Mouse (Mus musculus) adrenal gland, adult 8-10 months (tissue): ENCODE data around the gene Tax1bp1. TPM values are rescaled to one million over a fixed set of nuclear protein-coding genes. Genes with fewer than 3 reads are reported as not detected.
A peak's percentile ranks its signal among the peaks of the same experiment; 100 is the strongest.
"Not testable (repeated sequence)": the region's sequence is repeated elsewhere in the genome, so short reads cannot be mapped to it uniquely, and the experiment has no call there.

ENCODE experiments used
- DNase-seq: peaks from one replicate; pipeline ENCODE4 v3.0.0; 2022
- total RNA-seq, 4 experiments: library from RNA; stranded (reverse); gene quantifications; 2 replicates each; pipeline ENCODE4 v1.2.4; 2022

Gene Tax1bp1
- total RNA-seq = 100 to 1,000 TPM; 158 to 211 (median 188) TPM

DNA sequence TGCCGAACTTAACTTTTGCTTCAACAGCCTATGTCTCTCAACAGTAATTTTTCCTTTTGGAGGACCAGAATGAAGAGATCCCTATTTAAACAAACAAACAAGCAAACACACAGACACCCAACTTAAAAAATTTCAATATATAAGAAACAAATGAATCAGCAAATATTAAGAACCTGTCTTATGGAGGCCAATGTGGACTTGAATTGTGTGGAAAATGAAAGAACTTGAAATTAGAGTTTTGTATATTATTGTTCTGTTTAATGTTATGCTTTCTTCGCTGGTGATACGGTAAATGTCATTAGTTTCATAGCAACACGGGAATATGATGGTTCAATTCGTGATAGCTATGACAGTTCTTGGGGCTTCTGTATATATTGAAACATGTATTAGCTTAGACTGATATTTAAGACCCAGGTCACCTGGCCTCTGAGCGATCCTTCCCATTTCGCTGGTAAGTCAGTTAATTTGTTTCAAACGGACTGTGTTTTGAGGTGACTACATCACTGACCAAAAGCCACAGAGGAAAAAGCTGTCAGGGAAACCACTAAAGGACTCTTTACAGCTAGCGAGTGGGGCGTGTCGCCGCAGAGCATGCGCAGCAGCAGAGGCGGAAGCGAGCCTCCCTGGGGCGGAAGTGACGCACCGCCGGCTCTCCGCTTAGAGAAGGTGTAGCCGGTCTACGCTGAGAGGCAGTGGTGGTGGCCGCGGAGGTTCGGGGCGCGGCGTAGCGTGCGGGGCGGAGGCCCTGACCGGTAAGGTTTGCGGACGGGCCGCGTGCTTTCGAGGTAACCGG lies at the start of gene Tax1bp1:
TSS of gene Tax1bp1 (plus strand) at position 626 of the 793 bp plus-strand sequence.
- DNase-seq = peak; percentile 91

DNA sequence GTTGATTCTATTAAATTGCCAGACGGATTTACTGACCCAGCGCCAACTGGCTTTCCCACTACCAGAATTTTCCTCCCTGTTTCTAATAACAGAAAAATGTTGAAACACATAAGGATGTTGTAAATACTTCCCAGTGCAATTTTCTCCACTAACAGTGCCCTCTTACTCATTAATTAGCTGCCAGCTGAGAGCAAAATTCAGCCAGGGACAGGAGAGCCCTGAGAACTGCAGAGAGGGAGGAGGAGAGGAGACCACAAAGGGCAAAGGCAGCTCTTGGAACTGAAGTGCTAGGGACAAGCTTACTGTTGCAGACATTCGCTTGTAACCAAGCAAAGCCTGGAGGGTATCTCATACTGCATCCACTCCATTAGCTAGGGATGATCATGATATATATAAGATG lies 45.9 kb upstream of the Tax1bp1 start:
- DNase-seq = no peak

DNA sequence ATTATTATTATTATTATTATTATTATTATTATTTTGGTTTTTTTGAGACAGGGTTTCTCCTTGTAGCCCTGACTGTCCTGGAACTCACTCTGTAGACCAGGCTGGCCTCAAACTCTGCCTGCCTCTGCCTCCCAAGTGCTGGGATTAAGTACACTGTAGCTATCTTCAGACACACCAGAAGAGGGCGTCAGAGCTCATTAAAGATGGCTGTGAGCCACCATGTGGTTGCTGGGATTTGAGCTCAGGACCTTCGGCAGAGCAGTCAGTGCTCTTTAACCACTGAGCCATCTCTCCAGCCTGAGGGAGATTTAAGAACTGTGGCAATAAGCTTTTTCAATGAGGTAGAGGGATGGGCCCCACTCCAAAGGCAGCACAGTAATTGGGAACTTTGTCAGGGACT lies 43.7 kb upstream of the Tax1bp1 start:
- not testable (repeated sequence) for DNase-seq

DNA sequence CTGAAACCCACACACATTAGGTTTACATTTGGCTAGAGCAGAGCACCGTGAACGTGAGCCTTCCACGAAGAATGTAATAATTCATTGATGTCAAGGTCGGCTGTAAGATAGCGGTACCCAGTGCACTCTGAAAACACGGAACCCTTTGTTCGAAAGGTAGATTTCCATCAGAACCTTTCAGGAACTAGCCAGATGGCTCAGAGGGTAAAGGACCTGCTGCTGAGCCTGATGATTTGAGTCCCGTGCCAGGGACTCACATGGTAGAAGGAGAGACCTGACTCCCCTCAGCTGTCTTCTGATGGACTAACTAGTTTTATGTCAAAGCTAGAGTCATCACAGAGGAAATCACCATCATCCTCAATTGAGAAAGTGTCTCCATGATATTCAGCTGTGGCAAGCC lies 41.7 kb upstream of the Tax1bp1 start:
- DNase-seq = no peak

DNA sequence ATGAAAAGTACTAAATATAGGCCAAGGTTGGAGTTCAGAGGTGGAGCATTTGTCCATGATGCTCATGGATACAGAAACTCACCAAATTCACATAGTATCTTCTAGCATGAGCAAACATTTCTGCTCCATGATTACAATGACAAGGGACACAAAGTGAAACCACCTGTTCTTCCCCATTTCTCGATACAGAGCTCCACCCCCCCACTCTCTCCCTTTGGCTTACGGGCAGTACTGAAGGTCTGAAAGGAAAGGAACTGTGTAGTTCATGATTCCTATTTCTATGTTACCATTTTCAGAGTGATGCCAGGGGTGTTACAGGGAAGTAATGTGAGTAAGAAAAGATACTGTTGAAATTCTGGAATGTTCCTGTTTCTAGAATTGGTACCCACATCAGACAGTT lies 41.0 kb upstream of the Tax1bp1 start:
- DNase-seq = no peak

DNA sequence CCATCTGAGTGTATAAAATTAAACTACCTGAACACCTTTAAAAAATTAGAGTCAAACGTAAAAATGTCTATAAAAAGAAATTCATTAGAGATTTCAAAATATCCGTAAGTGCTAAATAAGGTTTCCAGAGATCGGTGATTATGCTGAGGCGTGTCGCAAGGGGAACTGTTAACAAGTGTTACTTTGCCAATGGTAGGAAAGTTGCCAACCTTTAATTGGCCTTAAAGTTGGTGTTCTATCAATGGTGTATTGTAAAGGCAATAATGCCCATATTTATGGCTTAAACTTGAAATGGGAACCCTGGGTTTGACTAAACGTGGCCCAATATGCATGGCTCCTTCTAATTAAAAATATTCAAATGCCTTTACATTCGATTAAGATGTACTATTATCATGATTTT lies 39.8 kb upstream of the Tax1bp1 start:
- no peak for DNase-seq

DNA sequence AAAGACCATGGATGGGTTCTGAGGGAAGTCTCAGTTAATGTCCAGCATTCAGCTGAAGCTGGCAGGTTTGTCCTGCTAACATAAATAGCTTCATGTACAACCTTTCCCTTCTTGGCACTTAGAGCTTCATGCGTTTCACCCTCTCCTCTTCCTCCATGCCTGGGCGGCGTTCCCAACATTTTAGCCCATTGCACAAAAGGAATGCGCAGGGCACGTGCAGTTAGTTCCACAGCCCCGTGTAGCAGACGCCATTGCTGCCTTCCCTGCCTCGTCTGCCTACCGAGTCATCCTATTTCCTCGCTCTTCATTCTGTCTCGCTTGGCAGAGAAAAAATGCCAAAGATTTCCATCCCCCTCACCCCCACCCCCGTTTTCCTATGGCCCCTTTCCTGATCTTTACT lies 39.0 kb upstream of the Tax1bp1 start:
- no peak for DNase-seq

DNA sequence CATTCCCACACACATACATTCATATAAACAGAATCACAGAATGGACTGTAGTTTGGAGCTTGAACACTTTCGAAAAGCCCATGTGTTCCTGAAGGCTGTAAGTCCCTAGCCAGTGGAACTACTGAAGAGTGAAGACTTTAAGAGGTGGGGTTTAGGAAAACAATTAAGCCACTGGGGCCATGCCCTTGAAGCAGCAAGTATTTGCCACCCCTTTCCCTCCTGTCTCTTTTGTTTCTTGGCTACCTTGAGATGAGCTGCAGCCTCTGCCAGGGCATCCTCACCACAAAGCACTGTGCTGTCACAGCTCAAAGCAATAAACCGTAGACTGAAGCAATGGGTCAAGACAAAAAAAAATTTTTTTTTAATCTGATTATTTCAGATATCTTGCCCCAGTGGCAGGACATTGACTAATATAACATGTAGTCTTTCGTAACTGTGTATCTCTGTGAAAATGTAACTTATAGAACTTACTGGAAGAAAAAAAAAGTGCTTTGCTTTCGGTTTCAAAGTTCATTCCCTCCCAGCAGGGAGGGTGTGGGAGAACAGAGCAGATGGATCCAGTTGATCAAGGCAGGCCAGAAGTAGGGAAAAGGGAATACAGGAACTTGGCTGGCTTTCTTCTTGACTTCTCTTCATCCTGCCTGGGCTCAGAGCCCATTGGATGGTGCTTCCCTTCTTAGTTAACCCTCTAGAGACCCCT lies 38.2 kb upstream of the Tax1bp1 start:
- no peak for DNase-seq

DNA sequence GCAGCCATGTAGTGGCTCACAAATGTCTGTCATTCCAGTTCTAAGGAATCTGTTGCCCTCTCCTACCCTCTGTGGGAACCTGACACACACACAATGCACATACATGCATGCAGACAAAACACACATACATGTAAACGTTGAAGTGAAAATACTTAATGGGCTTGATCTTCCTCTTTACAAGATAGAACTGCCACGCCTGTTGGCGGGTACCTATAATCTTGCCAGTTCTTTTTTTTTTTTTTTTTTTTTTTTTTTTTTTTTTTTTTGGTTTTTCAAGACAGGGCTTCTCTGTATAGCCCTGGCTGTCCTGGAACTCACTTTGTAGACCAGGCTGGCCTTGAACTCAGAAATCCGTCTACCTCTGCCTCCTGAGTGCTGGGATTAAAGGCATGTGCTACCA lies 36.0 kb upstream of the Tax1bp1 start:
- DNase-seq = not testable (repeated sequence)

DNA sequence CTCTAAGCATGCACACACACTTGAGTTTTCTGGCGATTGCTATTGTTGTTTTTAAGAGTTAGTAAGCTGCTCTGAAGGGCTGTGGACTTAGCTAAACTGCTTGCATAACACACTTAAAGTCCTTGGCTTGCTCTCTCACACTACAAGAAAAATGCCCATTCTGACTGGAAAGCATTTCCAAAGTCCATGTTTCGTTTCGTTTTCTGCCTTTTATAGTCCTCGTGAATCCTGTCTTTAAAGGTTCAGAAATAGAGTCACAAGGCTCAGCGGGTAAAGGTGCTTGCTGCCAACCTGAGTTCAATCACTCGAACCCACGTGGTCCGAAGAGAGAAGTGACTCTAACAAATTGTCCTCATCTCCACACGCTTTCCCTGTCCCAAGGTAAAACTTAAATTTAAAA lies 34.0 kb upstream of the Tax1bp1 start:
- no peak for DNase-seq

DNA sequence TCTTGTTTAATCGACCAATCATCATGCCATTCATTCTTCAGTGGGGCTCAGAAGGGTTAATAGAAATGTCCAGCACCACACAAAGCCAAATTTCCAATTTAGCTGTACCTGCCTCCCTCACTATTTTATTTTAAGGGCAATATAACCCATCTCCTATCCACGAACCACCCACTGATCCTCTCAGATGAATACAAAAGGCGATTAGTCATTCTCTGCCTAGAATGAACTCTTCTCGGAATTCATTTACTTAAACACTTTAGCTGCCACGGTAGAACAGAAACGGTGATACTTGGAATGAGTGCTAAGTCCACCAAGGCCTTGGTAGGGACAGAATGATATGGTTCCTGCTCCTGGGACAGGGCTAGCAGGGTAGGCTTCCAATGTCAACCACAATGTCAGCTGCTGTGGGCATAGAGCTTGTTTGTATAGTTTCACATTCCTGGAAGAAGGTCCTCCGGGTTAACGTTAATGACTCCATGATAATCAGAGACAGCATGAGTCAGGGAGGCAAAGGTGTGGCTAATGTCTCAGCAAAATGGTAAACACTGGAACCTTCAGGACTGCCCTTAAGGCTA lies 33.0 kb upstream of the Tax1bp1 start:
- DNase-seq = no peak

DNA sequence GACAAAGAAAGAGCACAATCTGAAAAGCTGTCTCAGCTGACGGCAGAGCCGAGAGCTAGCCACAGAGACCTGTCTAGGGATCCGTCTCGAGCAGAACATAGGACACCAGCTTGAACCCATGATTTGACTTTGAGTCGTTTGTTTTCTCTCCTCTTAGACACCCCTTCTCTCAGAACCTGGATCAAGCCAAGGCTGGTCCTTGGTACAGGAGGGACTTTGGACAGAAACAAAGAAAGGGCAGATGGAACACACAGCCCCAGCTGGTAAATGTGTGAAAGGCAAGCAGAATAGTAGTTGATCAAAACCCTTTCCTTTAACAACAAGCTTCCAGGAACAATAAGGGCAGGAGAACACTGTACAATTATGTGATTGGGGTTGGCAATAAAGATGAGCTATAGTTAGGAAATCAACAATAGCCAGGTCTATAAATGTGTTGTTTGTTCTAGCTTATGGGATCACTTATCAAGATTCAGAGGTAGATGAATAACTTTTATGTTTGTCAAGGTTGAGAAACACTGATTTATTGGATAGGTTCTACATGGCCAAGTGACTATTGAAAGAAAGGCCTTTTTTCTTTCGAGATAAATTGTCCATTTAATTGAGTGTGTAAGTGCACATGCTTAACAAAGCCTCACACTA lies 31.6 kb upstream of the Tax1bp1 start:
- DNase-seq = no peak

DNA sequence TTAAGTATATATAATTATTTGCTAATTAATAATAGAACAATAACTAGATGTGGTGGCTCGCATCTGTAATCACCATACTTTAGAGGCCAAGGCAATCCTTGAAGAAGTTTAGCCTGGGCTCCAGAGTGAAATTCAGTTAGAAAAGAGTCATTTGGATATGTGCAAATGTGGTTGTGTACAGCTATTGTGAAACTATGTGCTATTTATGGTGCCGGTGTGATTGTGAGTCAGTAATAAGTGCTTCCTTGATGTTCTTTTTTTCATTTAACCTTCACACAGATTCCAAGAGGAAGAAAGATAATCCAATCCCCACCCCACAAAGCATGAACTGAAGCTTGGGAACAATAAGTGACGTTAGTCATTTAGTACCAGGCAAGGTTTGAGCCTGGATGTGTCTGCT lies 30.9 kb upstream of the Tax1bp1 start:
- DNase-seq = no peak

DNA sequence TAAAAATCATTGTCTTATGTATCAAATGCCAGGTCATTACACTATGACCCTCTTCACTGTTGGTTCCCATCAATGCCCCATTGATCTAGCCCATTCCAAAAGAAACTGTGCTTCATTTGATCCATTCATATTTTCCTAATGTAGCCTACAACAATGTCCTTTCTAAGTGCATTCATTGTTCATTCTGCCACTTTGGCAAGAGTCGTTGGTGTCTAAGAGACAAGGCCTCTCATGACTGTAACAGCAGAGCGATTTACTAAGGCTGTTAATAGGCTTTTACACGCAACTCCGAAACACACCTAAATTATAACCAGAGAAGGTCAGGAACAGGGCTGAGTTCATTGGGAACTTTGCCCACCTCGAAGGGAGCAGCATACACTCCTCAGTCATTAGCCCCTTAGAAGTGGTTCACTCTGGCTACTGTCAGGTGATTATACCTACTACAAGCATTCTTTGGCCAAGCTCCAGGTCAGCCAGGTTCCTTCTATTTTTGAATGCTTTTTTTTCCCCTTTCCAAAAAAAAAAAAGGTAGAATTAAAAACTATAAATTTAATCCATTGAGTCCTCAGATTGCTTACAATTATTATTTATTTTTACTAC lies 26.5 kb upstream of the Tax1bp1 start:
- no peak for DNase-seq

DNA sequence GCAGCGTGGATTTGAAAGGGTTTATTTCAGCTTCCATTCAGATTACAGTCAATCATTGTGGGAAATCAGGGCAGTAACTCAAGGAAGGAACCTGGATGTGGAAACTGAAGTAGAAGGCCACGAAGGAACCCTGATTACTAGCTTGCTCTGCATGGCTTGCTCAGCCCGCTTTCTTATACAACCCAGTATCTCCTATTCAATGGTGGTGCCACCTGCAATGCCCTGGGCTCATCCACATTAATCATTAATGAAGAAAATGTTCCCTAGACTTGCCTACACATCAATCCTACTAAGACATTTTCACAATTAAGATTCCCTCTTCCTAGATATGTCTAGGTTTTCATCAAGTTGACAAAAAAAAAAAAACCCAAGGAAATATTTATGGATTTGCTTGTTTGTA lies 23.2 kb upstream of the Tax1bp1 start:
- DNase-seq = no peak

DNA sequence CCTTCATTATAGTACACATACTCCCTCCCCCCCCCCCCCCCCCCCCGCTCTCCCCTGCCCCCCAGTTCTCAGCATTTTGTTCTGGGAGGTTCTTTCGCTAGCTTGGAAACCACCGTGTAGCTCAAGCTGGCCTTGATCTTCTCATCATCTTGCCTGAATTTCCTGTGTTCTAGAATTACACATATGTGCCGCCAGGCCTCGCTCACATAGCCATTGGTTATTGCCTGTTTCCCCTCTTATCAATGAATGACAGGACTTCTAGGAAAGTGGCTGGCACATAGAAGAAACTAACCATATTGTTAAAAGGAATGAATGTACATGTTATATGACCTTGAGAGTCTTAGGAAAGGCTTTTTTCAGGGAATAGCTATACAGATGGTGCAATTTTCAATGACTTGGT lies 21.7 kb upstream of the Tax1bp1 start:
- no peak for DNase-seq

DNA sequence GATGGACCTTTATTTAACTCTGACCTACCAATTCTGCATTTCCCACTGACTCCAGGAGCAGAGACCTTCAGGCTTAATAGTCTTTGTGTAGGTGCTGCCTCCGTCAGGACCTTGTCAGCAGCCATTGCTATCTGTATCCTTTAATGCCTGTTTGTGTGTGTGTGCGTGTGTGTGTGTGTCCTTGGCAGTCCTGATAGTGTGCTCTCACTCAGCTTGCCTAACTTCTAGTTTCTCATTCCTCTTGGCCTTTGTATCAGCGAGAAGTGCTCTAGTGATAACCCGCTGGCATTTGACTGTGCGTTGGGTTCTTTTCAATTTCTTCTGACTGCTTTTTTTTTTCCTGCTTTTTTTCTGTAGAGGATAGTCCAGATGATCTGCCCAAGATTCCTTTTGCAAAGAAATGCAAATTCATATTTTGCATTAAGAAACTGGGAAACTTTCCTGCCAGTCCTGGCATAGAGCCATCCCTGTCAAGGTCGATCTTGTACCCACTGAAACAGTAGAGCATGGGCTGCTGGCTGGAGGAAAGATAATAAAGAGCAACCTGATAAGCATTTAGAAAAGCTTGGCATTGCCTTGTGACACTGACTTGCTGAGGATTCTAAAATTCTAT lies 21.0 kb upstream of the Tax1bp1 start:
- peak; percentile 51 for DNase-seq

DNA sequence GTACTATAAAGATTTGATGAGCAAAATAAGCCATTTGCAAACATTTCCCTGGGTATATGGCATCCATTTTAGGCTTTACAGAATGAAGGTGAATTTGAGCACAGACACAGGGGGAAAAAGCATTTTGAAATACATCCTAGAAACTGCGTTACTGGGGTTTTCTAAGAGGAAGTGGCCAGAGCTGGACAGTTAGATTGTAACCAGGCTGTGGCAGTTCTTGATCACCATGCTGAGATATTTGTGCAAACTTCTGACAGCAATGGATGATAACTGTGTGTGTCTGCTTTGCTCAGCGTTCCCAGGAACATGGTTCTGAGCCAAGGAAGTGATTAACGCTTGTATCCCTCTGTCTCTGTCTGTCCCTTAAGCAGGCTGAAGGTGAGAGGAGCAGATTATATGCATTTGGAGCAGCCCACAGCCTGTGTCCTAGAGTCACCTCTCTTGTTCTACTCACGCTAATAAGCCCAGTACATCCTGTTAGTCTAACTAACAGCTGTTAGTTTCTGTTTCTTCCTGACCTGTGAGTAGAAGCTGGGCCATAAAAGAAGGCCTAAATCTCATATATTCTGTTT lies 15.5 kb upstream of the Tax1bp1 start:
- DNase-seq = no peak

DNA sequence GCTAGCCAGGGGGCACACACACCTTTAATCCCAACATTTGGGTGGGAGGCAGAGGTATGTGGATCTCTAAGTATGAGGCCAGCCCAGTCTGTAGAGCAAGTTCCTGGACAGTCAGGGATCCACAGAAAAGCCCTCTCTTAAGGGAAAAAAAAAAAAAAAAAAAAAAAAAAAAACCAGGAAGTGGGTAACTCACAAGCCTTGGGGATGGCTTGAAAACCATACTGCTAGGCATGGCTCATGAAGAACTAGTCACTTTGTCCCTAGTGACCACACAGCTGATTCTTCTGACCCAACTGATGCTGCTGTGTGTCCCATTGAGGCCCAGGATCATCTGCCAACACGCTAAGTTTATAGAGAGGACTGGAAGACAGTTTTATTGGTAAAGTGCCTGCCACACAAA lies 14.5 kb upstream of the Tax1bp1 start:
- no peak for DNase-seq

DNA sequence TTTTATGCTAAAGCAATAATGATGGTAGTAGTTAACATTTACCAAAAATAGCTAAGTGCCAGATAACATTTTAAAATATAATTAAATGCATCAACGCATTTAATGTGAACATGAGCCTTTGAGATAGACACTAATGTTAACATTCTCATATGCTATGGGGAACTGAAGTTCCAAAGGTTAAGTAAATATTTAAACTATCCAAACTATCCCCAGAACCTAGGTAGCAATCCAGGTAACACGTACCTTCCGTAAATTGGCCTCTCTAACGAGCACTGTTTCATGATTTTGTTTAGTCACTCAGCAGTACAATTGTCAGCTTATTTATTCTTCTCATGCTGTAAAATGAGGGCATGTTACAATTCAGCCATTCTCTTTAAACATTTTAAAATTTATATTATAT lies 13.6 kb upstream of the Tax1bp1 start:
- DNase-seq = no peak

DNA sequence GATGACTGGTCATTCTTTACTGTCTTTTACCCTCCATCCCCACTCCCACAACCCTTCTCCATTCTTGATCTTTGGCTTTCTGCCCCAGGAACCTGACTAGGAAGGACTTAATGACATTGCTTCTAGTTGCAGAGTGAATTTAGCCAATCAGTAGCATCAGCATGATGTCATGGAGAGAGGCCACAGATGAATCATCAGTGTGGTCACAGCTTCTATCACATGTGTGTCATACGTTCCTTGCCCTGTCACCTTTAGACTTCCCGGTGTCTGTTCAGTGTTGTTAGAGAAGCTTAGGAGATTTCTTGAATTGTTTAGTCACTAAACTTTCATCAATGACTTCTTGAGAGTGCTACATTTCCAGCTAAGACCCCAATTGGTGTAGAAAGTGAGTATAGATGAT lies 10.3 kb upstream of the Tax1bp1 start:
- no peak for DNase-seq

DNA sequence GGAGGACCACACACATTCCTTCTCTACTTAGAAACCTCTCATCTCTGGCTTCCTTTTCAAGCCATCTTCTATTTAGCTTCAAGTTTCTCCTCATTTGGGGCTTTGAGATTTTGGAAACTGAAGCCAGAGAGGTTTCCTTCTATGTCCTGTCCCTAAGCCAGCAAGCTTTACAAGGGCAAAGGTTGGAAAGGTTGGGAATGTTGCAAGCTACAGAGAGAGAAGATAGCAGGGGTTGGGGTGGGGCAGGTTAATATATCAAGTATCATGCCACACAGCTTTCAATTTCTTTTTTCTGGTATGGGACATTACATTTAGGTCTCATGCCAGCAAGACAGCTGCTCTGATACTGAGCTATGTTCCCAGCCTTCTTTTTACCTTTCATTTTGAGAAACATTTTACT lies 8.2 kb upstream of the Tax1bp1 start:
- DNase-seq = no peak
